Mouse (Mus musculus) urinary bladder, postnatal 25 days (tissue): ENCODE data around the gene Aldh6a1.

ENCODE experiments used
- DNase-seq: peaks from one replicate; pipeline ENCODE4 v3.0.0; 2022; ENCODE audit warnings: low spot score

The Aldh6a1 gene

GRCm38 (mm10) chr12:84450718-84451646 lies at the start of gene Aldh6a1, which contains the start of gene Lin52:
Aldh6a1 (minus strand) TSS chr12:84451004.
Lin52 (plus strand) TSS chr12:84451422.
- DNase-seq, result peak; percentile 88

GRCm38 (mm10) chr12:84496795-84497194 lies 46.0 kb upstream of the Aldh6a1 start:
- no peak for DNase-seq

GRCm38 (mm10) chr12:84487324-84488056 lies 36.7 kb upstream of the Aldh6a1 start:
- no peak for DNase-seq

GRCm38 (mm10) chr12:84482778-84483585 lies 32.2 kb upstream of the Aldh6a1 start:
- no peak for DNase-seq

- DNase-seq, result no peak
Observed at GRCm38 (mm10) chr12:84481251-84481650, 30.4 kb upstream of the Aldh6a1 start.

GRCm38 (mm10) chr12:84478937-84479336 lies 28.1 kb upstream of the Aldh6a1 start:
- DNase-seq, result no peak

GRCm38 (mm10) chr12:84468701-84469100 lies 17.9 kb upstream of the Aldh6a1 start:
- no peak for DNase-seq

GRCm38 (mm10) chr12:84462856-84463255 lies 12.1 kb upstream of the Aldh6a1 start:
- DNase-seq, result no peak

GRCm38 (mm10) chr12:84461416-84461815 lies 10.6 kb upstream of the Aldh6a1 start:
- no peak for DNase-seq

- no peak for DNase-seq
Observed at GRCm38 (mm10) chr12:84459845-84460244, 9.0 kb upstream of the Aldh6a1 start.

GRCm38 (mm10) chr12:84456911-84457310 lies 6.1 kb upstream of the Aldh6a1 start:
- no peak for DNase-seq

- DNase-seq, result no peak
Observed at GRCm38 (mm10) chr12:84451801-84452200, 997 bp upstream of the Aldh6a1 start.

GRCm38 (mm10) chr12:84450351-84450717 lies 470 bp downstream of the Aldh6a1 start:
- DNase-seq, result no peak

- no peak for DNase-seq
Observed at GRCm38 (mm10) chr12:84449887-84450286, 917 bp downstream of the Aldh6a1 start.

- no peak for DNase-seq
Observed at GRCm38 (mm10) chr12:84448181-84448580, 2.6 kb downstream of the Aldh6a1 start.

- DNase-seq, result no peak
Observed at GRCm38 (mm10) chr12:84447386-84447785, 3.4 kb downstream of the Aldh6a1 start.

GRCm38 (mm10) chr12:84442526-84442925 lies 8.3 kb downstream of the Aldh6a1 start:
- no peak for DNase-seq

- no peak for DNase-seq
Observed at GRCm38 (mm10) chr12:84438697-84439096, 12.1 kb downstream of the Aldh6a1 start.

GRCm38 (mm10) chr12:84429825-84430224 lies 21.0 kb downstream of the Aldh6a1 start:
- DNase-seq, result no peak

GRCm38 (mm10) chr12:84423990-84424389 lies 26.8 kb downstream of the Aldh6a1 start:
- no peak for DNase-seq

- DNase-seq, result no peak
Observed at GRCm38 (mm10) chr12:84417605-84417922, 33.2 kb downstream of the Aldh6a1 start.
